Mouse (Mus musculus) forebrain, embryonic 10.5 days (tissue): Measurements from ENCODE around the gene Gsc. TPM values are rescaled to one million over a fixed set of nuclear protein-coding genes. Genes with fewer than 3 reads are reported as not detected.
A peak's percentile ranks its signal among the peaks of the same experiment; 100 is the strongest.
"Not testable (repeated sequence)": the region's sequence is repeated elsewhere in the genome, so short reads cannot be mapped to it uniquely, and the experiment has no call there.

Experiments used
- DNase-seq: peaks from one replicate; pipeline ENCODE4 v3.0.0-alpha.2; 2017; ENCODE audit warnings: low spot score; ENCODE audit errors: extremely low spot score
- H3K27ac ChIP-seq: fragments of 300-500 bp; sonication (generic); 2 replicates; pipeline ENCODE4 v1.5.1; 2016; ENCODE audit warnings: mild to moderate bottlenecking
- H3K27me3 ChIP-seq: fragments of 300-500 bp; sonication (generic); 2 replicates; pipeline ENCODE4 v1.6.1; 2016; ENCODE audit warnings: mild to moderate bottlenecking; ENCODE audit not compliant: poor library complexity, severe bottlenecking
- H3K36me3 ChIP-seq: fragments of 300-500 bp; sonication (generic); replicated peaks from 2 replicates; pipeline ENCODE4 v1.6.1; 2016; ENCODE audit warnings: mild to moderate bottlenecking, moderate library complexity
- H3K4me1 ChIP-seq: fragments of 300-500 bp; sonication (generic); 2 replicates; pipeline ENCODE4 v1.6.1; 2016
- H3K4me3 ChIP-seq: fragments of 300-500 bp; sonication (generic); 2 replicates; pipeline ENCODE4 v1.5.1; 2016; ENCODE audit warnings: mild to moderate bottlenecking, moderate library complexity
- H3K9me3 ChIP-seq: fragments of 300-500 bp; sonication (generic); 2 replicates; pipeline ENCODE4 v1.6.1; 2016; ENCODE audit warnings: mild to moderate bottlenecking, moderate library complexity
- whole genome bisulfite sequencing: fragments of 180-500 bp; shearing (Covaris S2); methylation state at CpG from one replicate; pipeline ENCODE4 v1.1.7; 2016; 5-methylcytosine and 5-hydroxymethylcytosine counted together
- polyA plus RNA-seq: library from polyadenylated mRNA; unstranded; fragments of >200 nt; fragmentation: Nextera tagmentation; extraction: Ambion mirVana; gene quantifications from 2 replicates; pipeline ENCODE4 v1.2.1, GENCODE M21; 2016

Gsc gene
- polyA plus RNA-seq, 1 experiment from 2014 or later: 2.2 TPM

DNA sequence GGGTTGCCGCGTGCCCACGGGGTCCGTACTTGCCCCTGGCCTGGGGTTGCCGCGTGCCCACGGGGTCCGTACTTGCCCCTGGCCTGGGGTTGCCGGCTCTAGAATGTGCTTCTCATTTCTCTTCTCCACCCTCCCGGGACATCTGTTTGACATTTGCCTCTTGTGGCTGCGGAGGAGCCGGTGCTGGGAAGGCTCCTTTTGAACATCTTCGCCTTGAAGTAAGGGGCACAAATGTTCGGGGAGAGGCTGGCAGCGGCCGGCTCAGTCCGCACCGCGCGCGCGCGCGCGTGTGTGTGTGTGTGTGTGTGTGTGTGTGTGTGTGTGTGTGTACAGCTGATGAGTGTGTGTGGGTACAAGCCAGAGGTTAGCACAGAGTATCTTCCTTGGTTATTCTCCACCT lies 26.1 kb downstream of the Gsc start:
- H3K4me3 ChIP-seq, DNase-seq, H3K27me3 ChIP-seq, H3K27ac ChIP-seq, H3K9me3 ChIP-seq, H3K36me3 ChIP-seq: not testable (repeated sequence)
- H3K4me1 ChIP-seq: peaks cover 17% of the 10 kb centered on the region; the same call in 1 of the 2 replicates
- 77% methylated on average over 25 of the region's 25 CpGs for WGBS

DNA sequence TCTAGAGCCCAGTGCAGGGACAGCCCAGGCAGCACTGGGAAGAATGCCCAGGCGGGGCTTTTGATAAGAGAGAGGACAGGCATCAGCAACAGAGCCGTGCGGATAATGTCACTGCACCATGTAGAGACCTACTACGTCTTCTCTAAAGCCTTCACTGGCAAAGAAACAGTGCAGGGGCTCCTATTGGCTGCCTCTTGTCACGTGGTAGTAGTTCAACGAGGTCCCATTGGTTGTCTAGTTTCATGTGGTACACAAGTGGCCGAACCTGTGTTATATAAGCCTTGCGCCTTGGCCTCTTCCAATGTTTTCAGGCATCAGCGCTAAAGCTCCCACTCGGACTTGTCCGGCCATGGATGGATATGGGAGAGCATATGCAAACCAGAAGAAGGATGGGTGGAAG lies 29.4 kb downstream of the Gsc start:
- Histone ChIP-seq H3K27ac (no peak overlapping the region), H3K4me1 (peaks cover 25% of the 10 kb centered on the region), H3K4me3 (no peak overlapping the region), H3K9me3 (no peaks in the 10 kb centered on the region), H3K36me3 (no peaks in the 10 kb centered on the region), H3K27me3 (peaks cover 25% of the 10 kb centered on the region)
- no peak for DNase-seq
- WGBS: 86% methylated on average over 11 of the region's 11 CpGs

DNA sequence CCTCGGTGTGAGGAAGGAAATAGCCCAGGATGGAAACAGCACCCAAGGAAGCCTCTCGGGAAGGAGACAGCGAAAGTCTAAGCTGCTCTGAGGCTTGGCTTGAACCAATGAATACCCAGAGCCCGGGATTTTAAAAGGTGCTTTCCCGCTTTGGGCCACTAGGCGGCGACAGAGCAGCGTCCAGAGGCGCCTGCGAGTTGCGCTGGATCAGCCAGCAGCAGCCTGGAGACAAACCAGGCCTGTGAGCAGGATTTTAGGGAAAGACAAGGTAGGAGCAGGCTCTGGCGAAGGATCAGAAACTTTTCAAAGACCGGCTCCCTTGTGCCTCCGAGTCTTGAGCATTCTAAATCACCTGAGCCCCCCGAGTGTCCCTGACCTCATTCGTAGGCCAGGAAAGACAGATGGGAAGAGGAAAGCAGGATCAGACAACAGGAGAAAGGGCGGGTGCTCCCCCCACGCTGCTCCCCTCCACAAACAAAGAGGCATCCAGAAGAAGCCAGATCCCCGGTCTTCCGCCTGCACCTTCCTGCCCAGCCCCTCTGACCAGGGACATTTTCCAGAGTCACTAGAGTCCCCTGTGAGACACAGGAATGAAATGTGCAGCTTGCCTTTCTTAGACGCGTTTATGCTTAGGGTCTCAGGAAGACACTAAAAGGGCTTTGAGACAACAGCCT lies 32.9 kb downstream of the Gsc start:
- H3K4me1 ChIP-seq: peaks cover 8% of the 10 kb centered on the region
- no peak overlapping the region; the same call in 1 of the 2 replicates for H3K4me3 ChIP-seq
- peak; percentile 92 for DNase-seq
- no peaks in the 10 kb centered on the region for H3K9me3 ChIP-seq
- H3K36me3 ChIP-seq: no peaks in the 10 kb centered on the region
- peaks cover 28% of the 10 kb centered on the region for H3K27me3 ChIP-seq
- H3K27ac ChIP-seq: peak overlapping the region; percentile 77
- whole genome bisulfite sequencing: 9% methylated on average over 22 of the region's 22 CpGs

GRCm38 (mm10) chr12:104433951-104434735 lies 39.0 kb downstream of the Gsc start:
- 0 out of 2 replicates have a peak, but pooled peaks cover 3% of the 10 kb centered on the region for H3K9me3 ChIP-seq
- no peak overlapping the region for H3K4me3 ChIP-seq
- peaks cover 7% of the 10 kb centered on the region; the same call in 1 of the 2 replicates for H3K27me3 ChIP-seq
- H3K4me1 ChIP-seq: peaks cover 21% of the 10 kb centered on the region
- WGBS: 83% methylated on average over 20 of the region's 20 CpGs
- H3K27ac ChIP-seq: no peak overlapping the region
- no peaks in the 10 kb centered on the region for H3K36me3 ChIP-seq
- DNase-seq: no peak

GRCm38 (mm10) chr12:104433214-104433613 lies 39.9 kb downstream of the Gsc start:
- Histone ChIP-seq H3K4me3 (no peak overlapping the region), H3K27ac (no peak overlapping the region), H3K9me3 (0 out of 2 replicates have a peak, but pooled peaks cover 3% of the 10 kb centered on the region), H3K4me1 (peaks cover 21% of the 10 kb centered on the region), H3K27me3 (no peaks in the 10 kb centered on the region), H3K36me3 (no peaks in the 10 kb centered on the region)
- 25% methylated on average over 7 of the region's 7 CpGs for WGBS
- DNase-seq: no peak

- no peaks in the 10 kb centered on the region for H3K36me3 ChIP-seq
- no peaks in the 10 kb centered on the region for H3K27me3 ChIP-seq
- 83% methylated on average over 10 of the region's 10 CpGs for WGBS
- H3K4me1 ChIP-seq: peaks cover 21% of the 10 kb centered on the region
- no peak overlapping the region for H3K4me3 ChIP-seq
- H3K9me3 ChIP-seq: 0 out of 2 replicates have a peak, but pooled peaks cover 3% of the 10 kb centered on the region
- no peak for DNase-seq
- H3K27ac ChIP-seq: no peak overlapping the region
Measured at GRCm38 (mm10) chr12:104431359-104431758, 41.8 kb downstream of the Gsc start.

DNA sequence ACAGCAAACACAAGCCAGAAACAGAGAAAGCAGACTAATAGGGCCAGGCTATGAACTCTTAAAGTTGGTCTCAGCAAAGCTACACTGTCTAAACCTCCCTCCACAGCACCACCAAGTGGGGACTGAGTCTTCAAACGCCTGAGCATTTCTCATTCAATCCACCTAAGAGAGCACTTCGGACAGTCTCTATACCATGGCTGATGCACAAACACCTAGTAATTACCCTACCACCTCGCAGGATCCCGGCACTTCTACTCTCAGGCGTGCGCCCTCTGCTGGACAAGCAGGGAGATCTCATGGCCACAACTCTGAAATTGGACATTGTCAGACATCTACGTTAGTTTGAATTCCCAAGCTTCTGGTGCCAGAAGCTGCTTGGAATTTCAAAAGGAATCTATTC lies 46.2 kb downstream of the Gsc start:
- H3K4me3 ChIP-seq: no peak overlapping the region
- H3K9me3 ChIP-seq: no peaks in the 10 kb centered on the region
- no peak overlapping the region for H3K27ac ChIP-seq
- WGBS: 5% methylated on average over 7 of the region's 7 CpGs
- H3K36me3 ChIP-seq: no peaks in the 10 kb centered on the region
- peaks cover 12% of the 10 kb centered on the region for H3K4me1 ChIP-seq
- peak; percentile 68 for DNase-seq
- no peaks in the 10 kb centered on the region for H3K27me3 ChIP-seq

DNA sequence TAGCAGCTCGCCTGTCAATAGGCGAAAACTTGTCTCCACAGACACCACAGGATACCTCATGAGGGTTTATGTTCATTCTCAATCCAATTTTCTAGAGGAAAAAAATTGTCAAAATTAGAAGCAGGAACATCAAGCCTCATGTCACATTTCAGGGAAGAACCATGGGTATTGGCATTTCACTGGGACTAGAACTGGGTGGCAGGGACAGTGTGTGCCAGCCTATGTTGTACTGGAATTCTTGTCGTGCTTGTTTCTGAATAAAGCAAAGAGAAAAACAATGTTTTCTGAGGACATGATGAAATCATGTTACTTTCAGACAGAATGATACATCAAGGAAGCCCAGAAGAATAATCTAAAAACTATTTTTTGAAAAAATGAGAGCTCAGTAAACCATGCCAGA lies 47.5 kb downstream of the Gsc start:
- no peak overlapping the region for H3K27ac ChIP-seq
- peaks cover 5% of the 10 kb centered on the region for H3K4me1 ChIP-seq
- no peaks in the 10 kb centered on the region for H3K27me3 ChIP-seq
- 86% methylated on average over 3 of the region's 3 CpGs for WGBS
- H3K9me3 ChIP-seq: no peaks in the 10 kb centered on the region
- no peak overlapping the region for H3K4me3 ChIP-seq
- no peak for DNase-seq
- no peaks in the 10 kb centered on the region for H3K36me3 ChIP-seq

DNA sequence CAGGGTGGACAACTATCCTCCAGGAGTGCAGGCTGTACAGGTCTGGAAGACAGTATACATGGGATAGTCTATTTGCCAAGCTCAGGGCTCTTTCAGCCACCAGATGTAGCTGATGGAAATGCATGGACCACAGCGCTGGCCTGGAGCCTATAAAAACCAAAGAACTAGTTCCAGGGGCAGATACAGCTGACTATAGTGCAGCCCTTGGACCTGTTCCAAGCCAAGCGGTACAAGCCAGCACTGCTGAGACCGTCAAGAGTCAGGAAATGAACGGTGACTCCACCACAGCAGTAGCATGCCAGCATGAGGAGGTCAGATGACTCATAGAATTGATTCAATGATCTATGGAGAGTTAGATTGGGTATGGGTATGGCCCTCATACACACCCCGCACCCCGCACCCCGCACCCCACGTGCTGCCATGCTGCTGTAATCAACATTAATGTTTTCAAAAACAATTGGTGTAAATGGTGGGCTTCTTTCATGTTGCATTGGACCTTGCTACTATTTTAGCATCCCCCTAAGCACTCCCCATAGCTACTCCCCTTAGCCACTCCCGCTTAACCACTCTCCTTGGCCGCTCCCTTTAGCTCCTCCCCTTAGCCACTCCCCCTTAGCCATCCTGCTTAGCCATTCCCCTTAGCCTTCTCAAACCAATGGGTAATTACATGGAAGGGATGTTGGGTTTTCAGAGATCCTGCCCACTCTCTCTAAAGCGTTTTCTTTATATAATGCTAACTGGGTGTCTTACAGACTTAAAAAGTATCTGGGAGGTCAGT lies 50.3 kb downstream of the Gsc start:
- DNase-seq: no peak
- Histone ChIP-seq H3K27me3 (no peaks in the 10 kb centered on the region), H3K4me1 (peaks cover 17% of the 10 kb centered on the region), H3K9me3 (no peaks in the 10 kb centered on the region), H3K27ac (no peak overlapping the region), H3K4me3 (no peak overlapping the region), H3K36me3 (no peaks in the 10 kb centered on the region)
- 89% methylated on average over 11 of the region's 11 CpGs for WGBS

Other genes with a start within 250 kb of the Gsc start
- gene Serpina3g, start 237.1 kb downstream of the Gsc start, polyA plus RNA-seq: 0.11 TPM in 1 of 2 replicates, not detected in the other
- not detected in 2 replicates for gene Serpina3i, start 210.2 kb downstream of the Gsc start, polyA plus RNA-seq
- not detected in 2 replicates for gene Serpina3j, start 158.8 kb downstream of the Gsc start, polyA plus RNA-seq
- gene Serpina3k, start 134.8 kb downstream of the Gsc start, polyA plus RNA-seq: not detected in 2 replicates
- not detected in 2 replicates for gene Serpina3m, start 134.8 kb downstream of the Gsc start, polyA plus RNA-seq
- gene Serpina3n, start 66.6 kb downstream of the Gsc start, polyA plus RNA-seq: not detected in 2 replicates